Mouse (Mus musculus) kidney, embryonic 15.5 days (tissue): ENCODE results near the gene Rnaseh2a. TPM values are rescaled to one million over a fixed set of nuclear protein-coding genes. Genes with fewer than 3 reads are reported as not detected.

ENCODE experiments used
- ATAC-seq: fragments of 200-750 bp; cut with Nextera tagmentation; replicated peaks from 2 replicates; pipeline ENCODE4 v1.8.0; 2017; ENCODE audit warnings: moderate TSS enrichment; ENCODE audit not compliant: low FRiP score
- H3K27ac ChIP-seq: fragments of 300-500 bp; sonication (generic); 2 replicates; pipeline ENCODE4 v1.5.1; 2015; ENCODE audit warnings: mild to moderate bottlenecking, inconsistent platforms
- H3K27me3 ChIP-seq: fragments of 300-500 bp; sonication (generic); 2 replicates; pipeline ENCODE4 v1.6.1; 2015; ENCODE audit warnings: inconsistent platforms
- H3K36me3 ChIP-seq: fragments of 300-500 bp; sonication (generic); 2 replicates; pipeline ENCODE4 v1.6.1; 2015; ENCODE audit warnings: inconsistent platforms
- H3K4me1 ChIP-seq: fragments of 300-500 bp; sonication (generic); 2 replicates; pipeline ENCODE4 v1.6.1; 2015; ENCODE audit warnings: inconsistent platforms
- H3K4me2 ChIP-seq: fragments of 300-500 bp; sonication (generic); 2 replicates; pipeline ENCODE4 v1.6.1; 2015; ENCODE audit warnings: moderate library complexity, mild to moderate bottlenecking, inconsistent platforms
- H3K4me3 ChIP-seq: fragments of 300-500 bp; sonication (generic); replicated peaks from 2 replicates; pipeline ENCODE4 v1.5.1; 2015; ENCODE audit warnings: mild to moderate bottlenecking, inconsistent platforms
- H3K9ac ChIP-seq: fragments of 300-500 bp; sonication (generic); 2 replicates; pipeline ENCODE4 v1.6.1; 2015; ENCODE audit warnings: mild to moderate bottlenecking, inconsistent platforms
- H3K9me3 ChIP-seq: fragments of 300-500 bp; sonication (generic); replicated peaks from 2 replicates; pipeline ENCODE4 v1.6.1; 2016; ENCODE audit warnings: inconsistent platforms
- WGBS: fragments of 180-500 bp; shearing (Covaris S2); methylation state at CpG from one replicate; pipeline ENCODE4 v1.1.7; 2015; ENCODE audit warnings: mixed read lengths; 5-methylcytosine and 5-hydroxymethylcytosine counted together
- polyA plus RNA-seq: library from polyadenylated mRNA; unstranded; fragments of >200 nt; fragmentation: Nextera tagmentation; extraction: Ambion mirVana; gene quantifications from 2 replicates; pipeline ENCODE4 v1.2.1, GENCODE M21; 2015

Gene Rnaseh2a
- polyA plus RNA-seq, 1 experiment from 2014 or later: 125 TPM

- Histone ChIP-seq H3K27me3 (peaks cover 16% of the 10 kb centered on the region), H3K27ac (0 out of 2 replicates have a peak overlapping the region, but pooled peaks have one; percentile 56), H3K36me3 (peaks cover 44% of the 10 kb centered on the region), H3K4me2 (no peak overlapping the region), H3K9ac (no peak overlapping the region), H3K4me1 (peaks cover 54% of the 10 kb centered on the region), H3K9me3 (no peaks in the 10 kb centered on the region), H3K4me3 (no peak overlapping the region)
- no peak for ATAC-seq
- 60% methylated on average over 4 of the region's 4 CpGs for WGBS
These were observed 4.4 kb upstream of the Rnaseh2a start for GRCm38 (mm10) chr8:84973803-84974542.

DNA sequence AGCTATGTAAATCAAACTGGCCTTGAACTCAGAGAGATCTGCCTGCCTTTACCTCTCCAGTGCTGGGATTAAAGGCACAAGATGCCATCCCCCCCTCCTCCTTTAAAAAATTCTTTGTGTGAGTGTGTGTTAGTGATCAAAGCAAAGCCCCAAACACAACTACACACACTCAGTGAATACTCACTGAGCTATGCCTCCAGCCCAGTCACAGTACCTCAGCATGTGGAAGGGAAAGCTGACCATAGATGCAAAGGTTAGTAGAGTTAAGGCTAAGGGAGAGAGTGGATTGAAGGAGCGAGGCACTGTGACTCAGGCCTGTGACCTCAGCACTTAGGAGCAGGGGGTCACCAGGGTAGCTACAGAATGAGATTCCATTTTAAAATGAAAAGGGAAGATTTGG lies 3.5 kb upstream of the Rnaseh2a start:
- peaks cover 12% of the 10 kb centered on the region for H3K27me3 ChIP-seq
- no peak overlapping the region for H3K27ac ChIP-seq
- peaks cover 44% of the 10 kb centered on the region for H3K36me3 ChIP-seq
- no peak for ATAC-seq
- WGBS: 72% methylated on average over 1 of the region's 1 CpGs
- H3K4me2 ChIP-seq: no peak overlapping the region
- H3K9ac ChIP-seq: no peak overlapping the region
- H3K4me3 ChIP-seq: no peak overlapping the region
- no peaks in the 10 kb centered on the region for H3K9me3 ChIP-seq
- peaks cover 54% of the 10 kb centered on the region for H3K4me1 ChIP-seq

GRCm38 (mm10) chr8:84970913-84971312 lies 1.3 kb upstream of the Rnaseh2a start:
- no peak overlapping the region; the same call in 1 of the 2 replicates for H3K27ac ChIP-seq
- ATAC-seq: no peak; the same call in 1 of the 2 replicates
- peak overlapping the region; percentile 81 for H3K9ac ChIP-seq
- peak overlapping the region; percentile 76 for H3K4me3 ChIP-seq
- H3K4me2 ChIP-seq: peak overlapping the region; percentile 83
- H3K4me1 ChIP-seq: peaks cover 48% of the 10 kb centered on the region
- no peaks in the 10 kb centered on the region for H3K9me3 ChIP-seq
- H3K27me3 ChIP-seq: no peaks in the 10 kb centered on the region
- WGBS: 69% methylated on average over 5 of the region's 5 CpGs
- H3K36me3 ChIP-seq: peaks cover 44% of the 10 kb centered on the region

GRCm38 (mm10) chr8:84970135-84970790 lies 696 bp upstream of the Rnaseh2a start:
- ATAC-seq: no peak
- Histone ChIP-seq H3K4me1 (peaks cover 45% of the 10 kb centered on the region), H3K9ac (peak overlapping the region; percentile 81), H3K4me2 (peak overlapping the region; percentile 83), H3K36me3 (peaks cover 43% of the 10 kb centered on the region), H3K27ac (peak overlapping the region; percentile 93), H3K9me3 (no peaks in the 10 kb centered on the region), H3K4me3 (peak overlapping the region; percentile 76), H3K27me3 (no peaks in the 10 kb centered on the region)
- WGBS: 5% methylated on average over 21 of the region's 21 CpGs

DNA sequence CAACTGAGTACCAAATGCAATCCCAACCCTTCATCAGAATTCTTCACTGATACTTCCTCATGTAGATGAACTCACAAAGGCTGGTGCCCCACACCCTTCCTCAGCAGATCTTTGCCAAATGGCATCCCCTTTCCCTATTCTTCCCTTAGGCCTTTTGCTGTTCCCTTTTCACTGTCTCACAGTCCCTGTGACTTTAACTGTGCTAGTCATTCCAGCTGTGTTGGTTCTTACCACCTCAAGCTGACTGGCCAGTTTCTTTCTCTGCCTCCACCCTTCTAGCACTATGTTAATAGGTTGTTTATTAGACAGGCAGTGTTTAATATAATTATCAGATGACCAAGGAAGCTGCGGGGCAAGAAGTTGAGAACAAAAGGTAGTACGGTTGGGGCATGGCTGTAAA lies 917 bp downstream of the Rnaseh2a start:
- peak overlapping the region; percentile 93 for H3K27ac ChIP-seq
- ATAC-seq: no peak
- no peaks in the 10 kb centered on the region for H3K9me3 ChIP-seq
- no peaks in the 10 kb centered on the region for H3K27me3 ChIP-seq
- WGBS: 14% methylated on average over 2 of the region's 2 CpGs
- peak overlapping the region; percentile 81 for H3K9ac ChIP-seq
- H3K36me3 ChIP-seq: peaks cover 36% of the 10 kb centered on the region
- peaks cover 48% of the 10 kb centered on the region for H3K4me1 ChIP-seq
- H3K4me2 ChIP-seq: peak overlapping the region; percentile 83
- peak overlapping the region; percentile 76 for H3K4me3 ChIP-seq

GRCm38 (mm10) chr8:84967532-84968304 lies 1.8 kb downstream of the Rnaseh2a start:
- H3K4me3 ChIP-seq: no peak overlapping the region
- H3K4me2 ChIP-seq: 0 out of 2 replicates have a peak overlapping the region, but pooled peaks have one; percentile 83
- H3K27ac ChIP-seq: peak overlapping the region; percentile 93; the same call in 1 of the 2 replicates
- no peaks in the 10 kb centered on the region for H3K9me3 ChIP-seq
- H3K36me3 ChIP-seq: peaks cover 31% of the 10 kb centered on the region
- no peak for ATAC-seq
- H3K27me3 ChIP-seq: no peaks in the 10 kb centered on the region
- 89% methylated on average over 13 of the region's 13 CpGs for WGBS
- no peak overlapping the region for H3K9ac ChIP-seq
- H3K4me1 ChIP-seq: peaks cover 48% of the 10 kb centered on the region

DNA sequence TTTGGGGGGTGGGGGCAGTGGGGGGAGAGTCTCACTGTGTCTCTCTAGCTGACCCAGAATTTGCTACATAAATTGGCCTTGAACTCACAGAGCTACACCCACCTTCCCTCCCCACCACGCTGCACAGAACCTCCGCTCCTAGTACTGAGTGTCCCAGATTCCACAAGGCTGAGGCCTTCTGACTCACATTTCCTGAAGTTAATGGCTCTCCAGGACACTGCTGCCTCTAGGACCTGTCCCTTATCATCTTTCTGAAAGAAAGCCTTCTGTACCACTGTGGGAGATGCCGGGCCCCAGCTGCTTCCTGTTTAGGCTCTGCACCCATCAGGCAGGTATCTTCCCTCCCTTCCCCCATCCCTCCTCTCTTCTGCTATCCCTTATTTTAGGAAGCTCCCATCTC lies 3.0 kb downstream of the Rnaseh2a start:
- H3K4me3 ChIP-seq: peak overlapping the region; percentile 70; the same call in 1 of the 2 replicates
- peaks cover 48% of the 10 kb centered on the region for H3K4me1 ChIP-seq
- ATAC-seq: no peak
- 38% methylated on average over 3 of the region's 3 CpGs for WGBS
- H3K36me3 ChIP-seq: peaks cover 30% of the 10 kb centered on the region
- no peaks in the 10 kb centered on the region for H3K27me3 ChIP-seq
- peak overlapping the region; percentile 86 for H3K27ac ChIP-seq
- H3K4me2 ChIP-seq: peak overlapping the region; percentile 80
- no peaks in the 10 kb centered on the region for H3K9me3 ChIP-seq
- H3K9ac ChIP-seq: no peak overlapping the region

GRCm38 (mm10) chr8:84965731-84966291 lies 3.8 kb downstream of the Rnaseh2a start:
- WGBS: 1% methylated on average over 41 of the region's 41 CpGs
- peak overlapping the region; percentile 86 for H3K27ac ChIP-seq
- peak; percentile 89 for ATAC-seq
- peak overlapping the region; percentile 52 for H3K9ac ChIP-seq
- H3K27me3 ChIP-seq: no peaks in the 10 kb centered on the region
- H3K4me3 ChIP-seq: peak overlapping the region; percentile 70
- H3K4me2 ChIP-seq: peak overlapping the region; percentile 80
- H3K36me3 ChIP-seq: peaks cover 30% of the 10 kb centered on the region
- no peaks in the 10 kb centered on the region for H3K9me3 ChIP-seq
- H3K4me1 ChIP-seq: peaks cover 42% of the 10 kb centered on the region

GRCm38 (mm10) chr8:84963952-84964351 lies 5.6 kb downstream of the Rnaseh2a start:
- ATAC-seq: no peak
- Histone ChIP-seq H3K4me1 (peaks cover 36% of the 10 kb centered on the region), H3K4me3 (no peak overlapping the region), H3K36me3 (peaks cover 44% of the 10 kb centered on the region), H3K9ac (no peak overlapping the region), H3K9me3 (no peaks in the 10 kb centered on the region), H3K27me3 (no peaks in the 10 kb centered on the region), H3K27ac (no peak overlapping the region), H3K4me2 (no peak overlapping the region)
- WGBS: 86% methylated on average over 4 of the region's 4 CpGs

GRCm38 (mm10) chr8:84959811-84960210 lies 9.8 kb downstream of the Rnaseh2a start:
- no peak for ATAC-seq

GRCm38 (mm10) chr8:84956768-84957167 lies 12.8 kb downstream of the Rnaseh2a start:
- WGBS: 53% methylated on average over 2 of the region's 2 CpGs
- Histone ChIP-seq H3K4me1 (no peaks in the 10 kb centered on the region), H3K36me3 (peaks cover 51% of the 10 kb centered on the region), H3K9ac (no peak overlapping the region), H3K27me3 (peaks cover 20% of the 10 kb centered on the region), H3K27ac (no peak overlapping the region), H3K4me2 (no peak overlapping the region), H3K4me3 (no peak overlapping the region), H3K9me3 (no peaks in the 10 kb centered on the region)
- ATAC-seq: no peak

More at GRCm38 (mm10) chr8:84959811-84960210, 9.8 kb downstream of the Rnaseh2a start:
- WGBS: 91% methylated on average over 7 of the region's 7 CpGs
- H3K4me3 ChIP-seq: no peak overlapping the region
- H3K9me3 ChIP-seq: no peaks in the 10 kb centered on the region
- H3K4me1 ChIP-seq: peaks cover 6% of the 10 kb centered on the region
- H3K4me2 ChIP-seq: no peak overlapping the region
- no peak overlapping the region for H3K27ac ChIP-seq
- H3K36me3 ChIP-seq: peaks cover 71% of the 10 kb centered on the region
- H3K27me3 ChIP-seq: no peaks in the 10 kb centered on the region
- no peak overlapping the region for H3K9ac ChIP-seq
